Mouse (Mus musculus): ENCODE measurements at regions not wholly inside any gene's neighbourhood (a gene's known extent, or its start where the extent isn't known, plus 50 kb on each side); places are given as distances from the start of the nearest gene placed in this dataset.
"Not testable (repeated sequence)": the region's sequence is repeated elsewhere in the genome, so short reads cannot be mapped to it uniquely, and the experiment has no call there.

DNA sequence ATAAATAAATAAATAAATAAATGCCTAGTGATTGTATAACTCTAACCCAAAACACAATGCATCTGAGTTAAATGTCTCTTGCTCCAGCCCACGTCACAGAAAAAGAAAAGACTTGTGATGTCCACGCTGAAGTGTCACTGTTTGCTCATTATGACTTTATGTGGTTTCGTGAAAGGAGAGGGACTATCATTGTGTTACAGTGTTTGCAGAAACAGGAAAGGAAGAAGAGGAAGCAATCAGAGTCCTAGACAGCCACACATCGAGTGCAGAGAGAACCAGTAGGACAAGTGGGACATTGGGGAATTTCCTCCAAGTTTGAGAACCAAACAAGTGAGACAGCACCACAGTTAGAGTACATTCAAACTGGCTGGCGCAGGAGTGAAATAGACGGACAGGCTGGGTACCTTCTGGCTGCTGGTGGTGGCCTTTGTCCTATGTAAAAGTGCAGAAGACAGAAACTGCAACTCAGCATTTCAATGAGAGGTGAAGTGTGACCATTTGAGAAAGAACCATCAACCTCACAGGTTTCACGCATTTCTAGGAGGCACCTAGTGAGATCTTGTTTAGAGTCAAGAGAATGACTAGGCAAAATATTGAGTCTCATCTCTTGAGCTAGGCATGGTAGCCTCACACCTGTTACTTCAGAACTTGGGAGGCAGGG, 59.6 kb downstream of the Fasl start:
- no peak overlapping the region for H3K9ac ChIP-seq
- H3K36me3 ChIP-seq: no peaks in the 10 kb centered on the region
- no peaks in the 10 kb centered on the region for H3K4me1 ChIP-seq
- 72% methylated on average over 7 of the region's 7 CpGs for WGBS
- H3K9me3 ChIP-seq: no peaks in the 10 kb centered on the region
- no peak overlapping the region for H3K4me3 ChIP-seq (replicated peaks)
- H3K27me3 ChIP-seq (replicated peaks): no peaks in the 10 kb centered on the region
- ATAC-seq (ENCODE audit: insufficient read depth, low FRiP score, low read depth): no peak
- no peak overlapping the region for H3K27ac ChIP-seq
- H3K4me2 ChIP-seq: no peak overlapping the region

- not testable (repeated sequence) for H3K27me3 ChIP-seq (replicated peaks); H3K4me3 ChIP-seq (replicated peaks); H3K36me3 ChIP-seq; H3K9ac ChIP-seq; H3K27ac ChIP-seq; H3K4me2 ChIP-seq; H3K9me3 ChIP-seq; H3K4me1 ChIP-seq
- 88% methylated on average over 13 of the region's 27 CpGs for WGBS
- peak; percentile 47; the same call in 1 of the 2 replicates for ATAC-seq (ENCODE audit: insufficient read depth, low FRiP score, low read depth)
Observed at GRCm38 (mm10) chr1:161727357-161727756, 60.9 kb downstream of the Fasl start.

DNA sequence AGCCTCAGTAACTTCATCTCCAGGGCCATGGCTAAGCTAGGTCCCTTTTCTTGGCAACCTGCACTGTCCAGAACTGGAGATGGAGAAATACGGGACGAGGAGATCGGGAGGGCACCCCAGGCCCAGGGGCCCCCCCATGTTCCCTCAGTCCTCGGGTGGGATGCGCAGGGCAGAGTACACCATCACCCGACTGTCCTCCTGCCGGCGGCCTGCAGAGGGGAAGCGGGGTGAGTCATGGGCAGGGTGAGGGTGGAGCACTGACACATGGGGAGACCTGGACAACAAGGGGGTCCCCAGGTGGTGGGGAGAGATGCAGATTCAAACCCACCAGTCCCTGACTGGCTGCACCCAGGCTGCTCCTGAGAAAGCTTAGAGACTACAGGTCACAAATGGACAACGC, 62.2 kb downstream of the Fasl start:
- H3K27ac ChIP-seq; H3K4me3 ChIP-seq (replicated peaks); H3K4me1 ChIP-seq; ATAC-seq (ENCODE audit: insufficient read depth, low FRiP score, low read depth); H3K9ac ChIP-seq; H3K9me3 ChIP-seq; H3K4me2 ChIP-seq; H3K27me3 ChIP-seq (replicated peaks); H3K36me3 ChIP-seq: not testable (repeated sequence)
- WGBS: 100% methylated on average over 1 of the region's 10 CpGs

- H3K27ac ChIP-seq: no peak overlapping the region
- no peak overlapping the region for H3K4me2 ChIP-seq
- 61% methylated on average over 3 of the region's 3 CpGs for WGBS
- H3K9me3 ChIP-seq: no peaks in the 10 kb centered on the region
- ATAC-seq (ENCODE audit: insufficient read depth, low FRiP score, low read depth): no peak
- H3K4me3 ChIP-seq (replicated peaks): no peak overlapping the region
- no peaks in the 10 kb centered on the region for H3K27me3 ChIP-seq (replicated peaks)
- H3K4me1 ChIP-seq: no peaks in the 10 kb centered on the region
- no peak overlapping the region for H3K9ac ChIP-seq
- H3K36me3 ChIP-seq: no peaks in the 10 kb centered on the region
Observed at GRCm38 (mm10) chr1:161719876-161720275, 68.4 kb downstream of the Fasl start.

DNA sequence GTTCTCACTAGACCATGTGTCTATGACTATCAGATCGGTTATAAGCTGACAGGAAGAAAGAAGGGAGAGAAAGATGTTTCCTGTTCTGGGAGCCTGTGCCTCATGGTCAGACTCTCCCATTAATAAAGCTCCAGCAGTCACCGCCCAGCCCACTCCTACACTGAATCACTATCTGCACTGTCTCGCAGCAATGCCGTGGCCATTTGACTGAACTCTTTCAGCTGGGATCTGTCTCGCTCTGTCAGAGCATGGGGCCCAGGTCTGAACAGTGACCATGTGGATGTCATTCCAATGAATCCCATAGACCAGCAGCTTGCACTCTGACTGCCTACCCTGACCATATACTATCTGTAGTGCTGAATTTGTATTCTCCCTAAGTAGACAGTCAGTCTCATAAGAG, 70.0 kb downstream of the Fasl start:
- ATAC-seq (ENCODE audit: insufficient read depth, low FRiP score, low read depth): peak; percentile 72; the same call in 1 of the 2 replicates
- no peaks in the 10 kb centered on the region for H3K4me1 ChIP-seq
- H3K9ac ChIP-seq: no peak overlapping the region
- no peaks in the 10 kb centered on the region for H3K36me3 ChIP-seq
- H3K27ac ChIP-seq: no peak overlapping the region
- H3K27me3 ChIP-seq (replicated peaks): no peaks in the 10 kb centered on the region
- H3K4me3 ChIP-seq (replicated peaks): no peak overlapping the region
- WGBS: 11% methylated on average over 5 of the region's 5 CpGs
- no peak overlapping the region for H3K4me2 ChIP-seq
- no peaks in the 10 kb centered on the region for H3K9me3 ChIP-seq

DNA sequence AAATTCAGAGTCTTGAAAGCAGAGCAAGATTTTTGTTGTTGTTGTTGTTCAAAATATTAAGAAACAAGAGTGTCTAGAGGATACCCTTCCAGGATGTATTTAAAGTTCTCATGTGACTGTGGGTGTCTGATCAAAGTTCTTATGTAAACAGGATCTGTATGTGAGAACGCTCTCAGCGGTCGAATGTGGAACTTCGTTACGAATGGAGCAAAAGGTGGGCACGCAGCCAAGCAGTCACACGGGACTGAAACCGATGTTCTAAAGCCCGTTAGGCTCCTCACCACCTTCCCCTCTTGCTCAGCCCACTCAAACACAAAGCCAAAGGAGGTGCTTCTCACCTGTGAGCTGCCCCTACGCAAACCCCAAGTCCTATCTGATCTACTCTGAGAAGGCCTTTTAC, 75.4 kb downstream of the Fasl start:
- H3K4me2 ChIP-seq: no peak overlapping the region
- no peak overlapping the region for H3K9ac ChIP-seq
- no peaks in the 10 kb centered on the region for H3K4me1 ChIP-seq
- H3K36me3 ChIP-seq: no peaks in the 10 kb centered on the region
- no peaks in the 10 kb centered on the region for H3K27me3 ChIP-seq (replicated peaks)
- ATAC-seq (ENCODE audit: insufficient read depth, low FRiP score, low read depth): peak; percentile 35; the same call in 1 of the 2 replicates
- no peak overlapping the region for H3K4me3 ChIP-seq (replicated peaks)
- H3K9me3 ChIP-seq: no peaks in the 10 kb centered on the region
- WGBS: 23% methylated on average over 10 of the region's 10 CpGs
- H3K27ac ChIP-seq: no peak overlapping the region

DNA sequence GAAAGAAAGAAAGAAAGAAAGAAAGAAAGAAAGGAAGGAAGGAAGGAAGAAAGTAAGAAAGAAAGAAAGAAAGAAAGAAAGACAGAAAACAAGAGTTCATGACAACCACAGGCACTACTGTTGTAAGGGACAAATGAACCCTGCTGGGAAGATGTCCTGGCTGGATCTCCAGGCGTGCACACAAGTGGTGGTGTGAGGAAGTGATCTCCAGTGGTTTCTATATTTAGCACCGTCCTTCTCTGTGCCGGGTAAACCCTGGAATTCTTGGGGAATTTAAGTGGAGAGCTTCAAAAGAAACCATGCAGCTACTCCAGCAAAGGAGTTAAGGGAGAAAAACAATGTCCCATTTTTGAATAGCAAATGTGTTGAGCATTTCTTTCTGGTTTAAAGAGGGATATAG, 76.0 kb downstream of the Fasl start:
- Histone ChIP-seq H3K36me3 (no peaks in the 10 kb centered on the region), H3K9ac (no peak overlapping the region), H3K4me1 (no peaks in the 10 kb centered on the region), H3K27me3 (replicated peaks) (no peaks in the 10 kb centered on the region), H3K4me3 (replicated peaks) (no peak overlapping the region), H3K9me3 (no peaks in the 10 kb centered on the region), H3K4me2 (no peak overlapping the region), H3K27ac (no peak overlapping the region)
- no peak for ATAC-seq (ENCODE audit: insufficient read depth, low FRiP score, low read depth)
- WGBS: 6% methylated on average over 3 of the region's 3 CpGs

DNA sequence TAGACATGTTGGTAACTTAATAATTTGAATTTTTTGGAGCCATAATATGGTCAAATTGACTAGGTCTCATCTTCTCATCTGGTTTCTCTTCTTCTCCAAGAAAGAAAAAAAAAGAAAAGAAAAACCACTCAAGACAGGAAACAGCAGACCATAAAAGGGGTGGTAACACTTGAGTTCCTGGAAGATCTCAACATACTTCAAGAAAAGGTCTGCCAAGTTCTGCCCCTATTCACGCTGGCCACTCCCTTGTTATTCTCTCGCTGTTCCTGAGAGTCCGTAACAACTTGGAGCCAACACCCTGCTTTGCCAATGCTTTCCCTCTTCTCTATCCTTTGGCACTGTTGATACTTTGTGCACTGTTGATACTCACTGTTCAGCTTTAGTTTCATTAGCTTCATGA, 81.2 kb downstream of the Fasl start:
- WGBS: 64% methylated on average over 3 of the region's 3 CpGs
- Histone ChIP-seq H3K27me3 (replicated peaks) (no peaks in the 10 kb centered on the region), H3K27ac (no peak overlapping the region), H3K4me3 (replicated peaks) (no peak overlapping the region), H3K36me3 (no peaks in the 10 kb centered on the region), H3K4me1 (no peaks in the 10 kb centered on the region), H3K9ac (no peak overlapping the region), H3K4me2 (no peak overlapping the region), H3K9me3 (no peaks in the 10 kb centered on the region)
- ATAC-seq (ENCODE audit: insufficient read depth, low FRiP score, low read depth): no peak

DNA sequence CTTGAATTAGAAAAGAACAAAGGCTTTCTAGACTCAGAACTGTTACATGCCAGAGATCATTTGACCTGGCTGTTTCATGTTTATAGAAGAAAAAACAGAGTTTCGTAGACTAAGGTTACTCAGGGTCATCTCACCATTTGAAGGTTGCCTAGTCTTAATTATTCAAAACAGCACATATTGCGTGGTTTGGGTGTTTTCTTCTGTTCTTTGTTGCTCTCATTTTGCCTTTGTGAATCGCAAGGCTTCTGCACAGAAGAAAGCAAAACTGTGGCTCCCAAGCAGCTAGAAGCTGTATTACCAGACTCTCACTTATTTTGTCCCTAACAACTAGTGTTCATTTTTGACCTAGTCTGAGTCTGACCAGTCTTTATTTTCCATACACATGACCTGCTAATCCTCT, 83.3 kb downstream of the Fasl start:
- 78% methylated on average over 3 of the region's 3 CpGs for WGBS
- Histone ChIP-seq H3K36me3 (no peaks in the 10 kb centered on the region), H3K27me3 (replicated peaks) (no peaks in the 10 kb centered on the region), H3K4me2 (no peak overlapping the region), H3K27ac (no peak overlapping the region), H3K4me1 (no peaks in the 10 kb centered on the region), H3K4me3 (replicated peaks) (no peak overlapping the region), H3K9me3 (no peaks in the 10 kb centered on the region), H3K9ac (no peak overlapping the region)
- ATAC-seq (ENCODE audit: insufficient read depth, low FRiP score, low read depth): no peak

- Histone ChIP-seq H3K9ac (no peak overlapping the region), H3K27me3 (replicated peaks) (no peaks in the 10 kb centered on the region), H3K27ac (no peak overlapping the region), H3K9me3 (no peaks in the 10 kb centered on the region), H3K4me1 (no peaks in the 10 kb centered on the region), H3K4me2 (no peak overlapping the region), H3K36me3 (no peaks in the 10 kb centered on the region), H3K4me3 (replicated peaks) (no peak overlapping the region)
- WGBS: 44% methylated on average over 3 of the region's 3 CpGs
- ATAC-seq (ENCODE audit: insufficient read depth, low FRiP score, low read depth): no peak
Observed at GRCm38 (mm10) chr1:161704527-161704926, 83.8 kb downstream of the Fasl start.

DNA sequence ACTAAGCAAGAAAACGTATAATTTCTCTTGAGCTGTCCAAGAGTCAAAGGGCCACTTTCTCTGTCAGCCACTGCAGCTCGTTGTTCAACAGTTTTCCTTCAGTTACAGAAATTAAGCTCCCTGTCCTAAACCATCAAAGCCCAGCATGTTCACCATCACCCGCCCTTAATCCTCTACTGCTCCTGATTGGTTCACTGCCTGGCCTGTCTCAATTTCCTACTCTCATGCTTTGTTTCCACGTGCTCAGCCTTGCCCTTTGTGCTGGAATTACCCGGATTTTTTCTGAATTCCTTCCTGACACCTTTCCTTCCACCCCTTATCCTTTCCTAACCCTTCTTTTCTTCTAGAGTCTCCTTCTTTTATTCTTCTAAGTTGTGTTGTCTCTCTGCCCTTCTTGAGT, 92.4 kb downstream of the Fasl start:
- no peak overlapping the region for H3K9ac ChIP-seq
- no peak overlapping the region for H3K4me2 ChIP-seq
- H3K36me3 ChIP-seq: no peaks in the 10 kb centered on the region
- H3K27me3 ChIP-seq (replicated peaks): no peaks in the 10 kb centered on the region
- H3K4me1 ChIP-seq: no peaks in the 10 kb centered on the region
- no peak overlapping the region for H3K4me3 ChIP-seq (replicated peaks)
- H3K9me3 ChIP-seq: no peaks in the 10 kb centered on the region
- ATAC-seq (ENCODE audit: insufficient read depth, low FRiP score, low read depth): no peak
- 33% methylated on average over 5 of the region's 5 CpGs for WGBS
- H3K27ac ChIP-seq: no peak overlapping the region

DNA sequence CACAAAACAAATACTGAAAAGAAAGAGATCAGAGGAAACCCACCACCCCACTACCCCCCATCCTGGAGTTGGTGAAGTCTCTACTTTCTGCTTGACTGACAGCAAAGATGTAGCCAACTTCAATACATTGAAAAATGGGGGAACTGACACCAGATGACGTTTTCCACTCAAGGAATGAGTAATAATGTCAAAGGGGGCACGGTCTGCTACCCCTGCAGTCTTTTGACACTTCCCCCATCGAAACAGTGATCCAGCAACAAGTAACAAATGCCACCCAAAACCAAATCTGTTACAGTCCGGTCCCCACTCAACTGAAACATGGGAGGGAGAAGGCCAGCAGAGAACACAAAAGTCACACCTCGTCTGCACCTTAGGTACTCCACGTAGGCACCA, 94.5 kb downstream of the Fasl start:
- H3K27me3 ChIP-seq (replicated peaks): no peaks in the 10 kb centered on the region
- WGBS: 74% methylated on average over 6 of the region's 6 CpGs
- H3K27ac ChIP-seq: no peak overlapping the region
- no peak overlapping the region for H3K4me3 ChIP-seq (replicated peaks)
- H3K36me3 ChIP-seq: no peaks in the 10 kb centered on the region
- H3K9me3 ChIP-seq: no peaks in the 10 kb centered on the region
- H3K4me2 ChIP-seq: no peak overlapping the region
- no peak for ATAC-seq (ENCODE audit: insufficient read depth, low FRiP score, low read depth)
- no peak overlapping the region for H3K9ac ChIP-seq
- H3K4me1 ChIP-seq: 0 out of 2 replicates have a peak, but pooled peaks cover 3% of the 10 kb centered on the region
